Mouse (Mus musculus): Measurements from ENCODE around the gene Prelid3b. TPM values are rescaled to one million over a fixed set of nuclear protein-coding genes. Genes with fewer than 3 reads are reported as not detected.
A peak's percentile ranks its signal among the peaks of the same experiment; 100 is the strongest.

Prelid3b gene
- polyA plus RNA-seq, 1 experiment from 2014 or later: 110 TPM

DNA sequence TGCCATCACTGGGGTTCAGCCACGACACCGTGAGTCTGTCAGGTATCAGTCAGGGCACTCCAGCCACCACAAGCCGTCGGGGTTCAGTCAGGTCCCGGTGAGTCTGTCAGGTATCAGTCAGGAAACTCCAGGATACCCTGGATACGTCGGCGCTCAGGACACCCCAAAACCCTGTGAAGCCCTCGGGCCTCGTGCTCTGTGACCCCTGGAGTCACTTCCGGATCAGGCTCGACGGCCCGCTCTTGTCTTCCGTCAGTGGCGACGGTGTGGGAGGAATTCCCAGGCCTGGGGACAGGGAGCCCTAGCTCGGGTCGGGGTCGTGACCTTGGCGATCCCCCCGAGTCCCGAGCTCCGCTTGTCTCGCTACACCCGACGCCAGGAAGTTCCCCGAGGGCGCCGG lies 474 bp downstream of the Prelid3b start:
- Histone ChIP-seq H3K4me2 (ENCODE audit: low read length) (peak overlapping the region; percentile 76), H3K27me3 (ENCODE audit: control insufficient read depth, insufficient read depth, low read length) (no peaks in the 10 kb centered on the region), H3K4me1 (ENCODE audit: control insufficient read depth, insufficient read depth, low read length) (peaks cover 11% of the 10 kb centered on the region; the same call in 1 of the 2 replicates), H3K9me3 (ENCODE audit: control insufficient read depth, low read length) (no peaks in the 10 kb centered on the region), H3K36me3 (ENCODE audit: control insufficient read depth, insufficient read depth, low read length) (peaks cover 8% of the 10 kb centered on the region; the same call in 1 of the 2 replicates), H3K9ac (replicated peaks; ENCODE audit: low read length) (peak overlapping the region; percentile 76), H3K27ac (replicated peaks; ENCODE audit: low read depth, low read length) (0 out of 2 replicates have a peak overlapping the region, but pooled peaks have one; percentile 13), H3K4me3 (replicated peaks; ENCODE audit: low read depth, low read length) (peak overlapping the region; percentile 82)
- 7% methylated on average over 30 of the region's 30 CpGs for WGBS
- no peak for DNase-seq
- ATAC-seq (ENCODE audit: low FRiP score, low TSS enrichment): peak; percentile 49

DNA sequence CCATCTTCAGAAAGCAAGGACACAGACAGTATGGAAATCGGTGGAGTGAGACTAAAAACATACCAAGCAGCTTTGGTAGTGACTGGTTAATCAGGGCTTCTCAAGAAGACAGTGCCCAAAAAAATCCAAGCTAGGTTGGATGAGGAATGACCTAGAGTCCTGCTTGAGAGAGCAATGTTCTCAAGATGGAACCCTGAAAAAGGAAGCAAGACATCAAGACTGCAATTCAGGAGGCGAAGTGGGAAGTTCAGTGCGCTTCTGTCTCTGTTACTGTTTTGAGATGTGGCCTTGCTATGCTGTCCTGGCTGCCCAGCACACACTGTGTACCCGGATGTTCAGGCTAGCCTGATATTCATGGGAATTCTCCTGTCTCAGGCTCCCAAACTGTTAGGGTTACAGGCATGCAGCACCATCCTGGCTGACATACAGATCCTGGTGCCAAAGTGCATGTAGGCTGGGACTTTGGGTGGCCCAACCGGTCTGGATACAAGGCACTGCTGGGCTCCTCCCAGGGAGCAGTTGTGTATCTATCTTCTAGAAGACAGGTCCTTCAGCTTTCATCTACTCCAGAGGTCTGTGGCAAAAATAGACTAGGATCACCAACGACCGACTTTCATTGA lies 2.0 kb downstream of the Prelid3b start:
- Histone ChIP-seq H3K27me3 (ENCODE audit: control insufficient read depth, insufficient read depth, low read length) (no peaks in the 10 kb centered on the region), H3K4me2 (ENCODE audit: low read length) (no peak overlapping the region), H3K4me1 (ENCODE audit: control insufficient read depth, insufficient read depth, low read length) (peaks cover 11% of the 10 kb centered on the region; the same call in 1 of the 2 replicates), H3K9ac (replicated peaks; ENCODE audit: low read length) (no peak overlapping the region), H3K27ac (replicated peaks; ENCODE audit: low read depth, low read length) (no peak overlapping the region), H3K4me3 (replicated peaks; ENCODE audit: low read depth, low read length) (no peak overlapping the region), H3K9me3 (ENCODE audit: control insufficient read depth, low read length) (no peaks in the 10 kb centered on the region), H3K36me3 (ENCODE audit: control insufficient read depth, insufficient read depth, low read length) (peaks cover 16% of the 10 kb centered on the region)
- WGBS: 96% methylated on average over 7 of the region's 7 CpGs
- ATAC-seq (ENCODE audit: low FRiP score, low TSS enrichment): no peak
- DNase-seq: no peak

DNA sequence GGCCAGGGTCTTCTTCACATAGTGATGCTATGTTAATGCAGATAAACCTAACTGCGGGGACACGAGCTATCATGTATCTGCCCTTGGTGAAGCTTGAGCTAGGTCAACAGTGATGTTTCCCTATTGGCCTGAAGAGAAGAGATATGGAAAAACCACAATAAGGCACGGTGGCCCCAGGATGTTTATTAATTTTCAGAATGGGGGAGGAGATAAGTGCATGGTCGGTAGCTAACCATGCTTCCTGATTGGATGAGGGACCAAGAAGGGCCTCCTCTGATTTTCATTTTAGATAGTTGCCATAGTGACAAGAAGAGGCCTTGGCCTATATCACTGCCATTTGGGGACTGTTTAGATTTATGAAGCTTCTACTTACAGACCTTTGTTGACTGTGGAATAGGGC lies 2.5 kb downstream of the Prelid3b start:
- no peaks in the 10 kb centered on the region for H3K27me3 ChIP-seq (ENCODE audit: control insufficient read depth, insufficient read depth, low read length)
- peaks cover 11% of the 10 kb centered on the region; the same call in 1 of the 2 replicates for H3K4me1 ChIP-seq (ENCODE audit: control insufficient read depth, insufficient read depth, low read length)
- no peak overlapping the region for H3K9ac ChIP-seq (replicated peaks; ENCODE audit: low read length)
- H3K4me3 ChIP-seq (replicated peaks; ENCODE audit: low read depth, low read length): no peak overlapping the region
- 84% methylated on average over 4 of the region's 4 CpGs for WGBS
- H3K4me2 ChIP-seq (ENCODE audit: low read length): no peak overlapping the region
- H3K9me3 ChIP-seq (ENCODE audit: control insufficient read depth, low read length): no peaks in the 10 kb centered on the region
- no peak for ATAC-seq (ENCODE audit: low FRiP score, low TSS enrichment)
- DNase-seq: no peak
- no peak overlapping the region for H3K27ac ChIP-seq (replicated peaks; ENCODE audit: low read depth, low read length)
- peaks cover 22% of the 10 kb centered on the region for H3K36me3 ChIP-seq (ENCODE audit: control insufficient read depth, insufficient read depth, low read length)

DNA sequence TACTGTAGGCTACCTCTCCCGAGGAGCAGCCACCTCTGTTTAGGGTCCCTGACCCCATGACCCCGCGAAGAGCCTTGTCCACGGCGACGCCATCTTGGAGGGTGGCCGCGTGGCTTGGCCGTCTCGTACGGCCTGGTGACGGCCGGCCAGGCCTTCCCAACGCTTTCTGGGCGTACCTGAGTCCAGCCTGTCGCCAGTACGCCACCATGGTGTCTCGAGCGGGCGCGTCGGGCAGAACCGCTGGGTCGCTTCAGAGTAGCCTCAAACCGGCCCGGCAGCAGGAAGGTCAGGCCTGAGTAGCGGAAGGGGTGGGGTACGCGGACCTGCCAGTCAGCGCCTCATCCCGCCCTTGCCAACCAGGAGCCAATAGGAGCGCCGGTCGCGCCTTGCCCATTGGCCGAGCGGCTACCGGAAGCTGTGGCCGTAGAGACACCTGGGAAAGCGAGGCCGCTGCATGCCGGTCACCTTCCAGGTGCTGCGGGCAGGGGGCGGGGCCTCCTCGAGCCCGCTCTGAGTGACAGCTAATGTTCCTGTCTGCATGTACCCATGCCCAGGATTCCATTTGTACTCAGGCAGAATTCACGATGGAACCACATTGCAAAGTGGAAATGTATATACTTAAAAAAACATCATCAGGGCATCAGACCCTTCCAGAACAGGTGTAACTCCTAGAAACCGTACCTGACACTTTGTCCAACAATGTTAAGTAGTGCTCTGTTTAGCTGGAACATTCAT lies 8.9 kb downstream of the Prelid3b start, which contains the start of gene Atp5e:
Gene Atp5e (minus strand): TSS at position 317 of the 735 bp plus-strand sequence.
- no peaks in the 10 kb centered on the region for H3K27me3 ChIP-seq (ENCODE audit: control insufficient read depth, insufficient read depth, low read length)
- peaks cover 50% of the 10 kb centered on the region for H3K36me3 ChIP-seq (ENCODE audit: control insufficient read depth, insufficient read depth, low read length)
- peak within 1 kb of the TSS; percentile 82 for H3K4me3 ChIP-seq (replicated peaks; ENCODE audit: low read depth, low read length)
- peaks cover 8% of the 10 kb centered on the region for H3K4me1 ChIP-seq (ENCODE audit: control insufficient read depth, insufficient read depth, low read length)
- ATAC-seq (ENCODE audit: low FRiP score, low TSS enrichment) (peak; percentile 100), DNase-seq (peak; percentile 95)
- peak within 1 kb of the TSS; percentile 76 for H3K27ac ChIP-seq (replicated peaks; ENCODE audit: low read depth, low read length)
- H3K9ac ChIP-seq (replicated peaks; ENCODE audit: low read length): peak within 1 kb of the TSS; percentile 82
- H3K9me3 ChIP-seq (ENCODE audit: control insufficient read depth, low read length): no peaks in the 10 kb centered on the region
- peak within 1 kb of the TSS; percentile 86 for H3K4me2 ChIP-seq (ENCODE audit: low read length)
- 2% methylated on average over 48 of the region's 48 CpGs for WGBS

DNA sequence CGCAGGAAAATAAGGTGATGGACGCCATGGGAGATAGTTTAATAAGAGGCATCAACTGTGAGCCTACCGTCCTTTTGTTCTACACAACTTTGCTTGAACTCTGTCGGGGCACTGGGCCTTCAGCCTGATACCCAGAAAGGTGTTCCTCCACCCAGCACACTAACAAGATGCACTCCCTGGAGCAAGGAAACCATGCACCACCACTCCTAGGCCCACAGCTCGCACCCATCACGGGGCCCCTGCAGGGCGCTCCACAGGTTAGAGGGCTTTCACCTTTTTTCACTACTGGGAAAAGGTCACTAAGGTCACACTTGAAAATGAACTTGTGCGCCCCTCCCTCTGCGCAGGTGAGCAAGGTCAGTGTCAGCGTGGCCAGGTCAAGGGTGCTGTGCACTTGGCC lies 9.5 kb downstream of the Prelid3b start:
- Histone ChIP-seq H3K9me3 (ENCODE audit: control insufficient read depth, low read length) (no peaks in the 10 kb centered on the region), H3K27me3 (ENCODE audit: control insufficient read depth, insufficient read depth, low read length) (no peaks in the 10 kb centered on the region), H3K27ac (replicated peaks; ENCODE audit: low read depth, low read length) (peak overlapping the region; percentile 76; the same call in 1 of the 2 replicates), H3K36me3 (ENCODE audit: control insufficient read depth, insufficient read depth, low read length) (peaks cover 46% of the 10 kb centered on the region), H3K9ac (replicated peaks; ENCODE audit: low read length) (peak overlapping the region; percentile 82), H3K4me2 (ENCODE audit: low read length) (peak overlapping the region; percentile 86), H3K4me1 (ENCODE audit: control insufficient read depth, insufficient read depth, low read length) (peaks cover 8% of the 10 kb centered on the region), H3K4me3 (replicated peaks; ENCODE audit: low read depth, low read length) (peak overlapping the region; percentile 82)
- ATAC-seq (ENCODE audit: low FRiP score, low TSS enrichment) (peak; percentile 16), DNase-seq (no peak)
- WGBS: 42% methylated on average over 10 of the region's 10 CpGs

DNA sequence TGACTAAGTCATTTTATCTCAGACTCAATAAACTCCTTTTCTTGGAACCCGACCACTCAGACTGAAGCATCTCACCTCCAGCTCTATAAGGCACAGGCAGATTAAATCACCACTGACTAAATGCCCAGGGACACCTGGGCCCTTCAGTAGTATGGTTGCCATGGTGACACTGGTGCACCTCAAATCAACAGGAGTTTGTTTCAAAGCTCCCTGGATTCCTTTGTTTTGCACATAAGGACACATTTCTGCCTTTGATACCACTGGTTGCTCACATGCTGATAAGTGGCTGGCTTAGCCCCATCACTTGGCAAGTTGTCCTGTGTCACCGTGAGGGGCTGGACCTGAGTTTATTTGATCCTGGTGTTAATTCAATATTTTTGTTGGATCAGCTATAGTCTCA lies 13.5 kb downstream of the Prelid3b start:
- Histone ChIP-seq H3K9ac (replicated peaks; ENCODE audit: low read length) (no peak overlapping the region), H3K4me2 (ENCODE audit: low read length) (no peak overlapping the region), H3K9me3 (ENCODE audit: control insufficient read depth, low read length) (no peaks in the 10 kb centered on the region), H3K27me3 (ENCODE audit: control insufficient read depth, insufficient read depth, low read length) (no peaks in the 10 kb centered on the region), H3K36me3 (ENCODE audit: control insufficient read depth, insufficient read depth, low read length) (peaks cover 26% of the 10 kb centered on the region), H3K4me3 (replicated peaks; ENCODE audit: low read depth, low read length) (no peak overlapping the region), H3K4me1 (ENCODE audit: control insufficient read depth, insufficient read depth, low read length) (peaks cover 8% of the 10 kb centered on the region), H3K27ac (replicated peaks; ENCODE audit: low read depth, low read length) (no peak overlapping the region)
- no peak for ATAC-seq (ENCODE audit: low FRiP score, low TSS enrichment)
- 70% methylated on average over 2 of the region's 2 CpGs for WGBS
- no peak for DNase-seq

DNA sequence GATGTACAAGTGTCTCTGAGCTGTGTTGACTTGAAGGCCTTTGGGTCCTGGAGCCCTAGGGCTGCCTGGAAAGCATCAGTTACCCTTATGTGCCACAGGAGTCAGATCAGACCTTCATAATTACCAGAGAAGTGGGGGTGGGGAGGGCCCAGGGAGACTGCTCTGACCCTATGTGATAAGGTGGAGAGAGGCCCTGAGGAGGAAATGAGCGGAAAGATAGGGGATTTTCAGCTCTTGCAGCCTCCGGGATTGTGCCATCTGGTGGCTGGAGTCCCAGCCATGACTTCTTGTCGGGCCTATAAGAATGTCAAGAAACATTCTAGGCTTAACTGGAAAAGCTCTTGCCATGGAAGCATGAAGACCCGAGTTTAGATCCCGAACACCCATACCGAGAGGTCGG lies 19.2 kb downstream of the Prelid3b start:
- no peaks in the 10 kb centered on the region for H3K36me3 ChIP-seq (ENCODE audit: control insufficient read depth, insufficient read depth, low read length)
- H3K27ac ChIP-seq (replicated peaks; ENCODE audit: low read depth, low read length): no peak overlapping the region
- H3K4me1 ChIP-seq (ENCODE audit: control insufficient read depth, insufficient read depth, low read length): no peaks in the 10 kb centered on the region
- H3K27me3 ChIP-seq (ENCODE audit: control insufficient read depth, insufficient read depth, low read length): no peaks in the 10 kb centered on the region
- ATAC-seq (ENCODE audit: low FRiP score, low TSS enrichment) (no peak), DNase-seq (peak; percentile 16)
- H3K4me3 ChIP-seq (replicated peaks; ENCODE audit: low read depth, low read length): no peak overlapping the region
- H3K4me2 ChIP-seq (ENCODE audit: low read length): no peak overlapping the region
- no peak overlapping the region for H3K9ac ChIP-seq (replicated peaks; ENCODE audit: low read length)
- H3K9me3 ChIP-seq (ENCODE audit: control insufficient read depth, low read length): no peaks in the 10 kb centered on the region
- 73% methylated on average over 7 of the region's 7 CpGs for WGBS

DNA sequence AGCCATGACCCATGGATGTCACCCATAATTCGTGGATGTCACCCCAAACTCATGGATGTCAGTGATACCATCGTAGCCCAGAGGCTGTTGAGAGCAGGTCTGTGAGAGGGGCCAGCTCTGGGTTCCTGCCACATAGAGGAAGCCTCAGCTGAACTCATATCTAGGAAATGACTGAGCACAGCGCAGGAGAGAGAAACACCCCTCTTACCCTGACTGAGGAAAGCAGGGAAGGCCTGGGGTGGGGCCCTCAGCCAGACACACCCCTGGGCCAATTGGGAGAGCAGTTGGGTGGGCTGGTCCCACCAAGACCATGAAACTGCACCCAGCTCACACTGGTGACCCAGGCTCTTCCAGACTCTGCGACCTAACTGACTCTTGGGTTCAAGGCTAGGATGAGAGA lies 22.5 kb downstream of the Prelid3b start, which contains the start of gene Tubb1:
Gene Tubb1 (plus strand): TSS at position 343 of the 400 bp plus-strand sequence.
- ATAC-seq (ENCODE audit: low FRiP score, low TSS enrichment) (no peak), DNase-seq (no peak)
- Histone ChIP-seq H3K9ac (replicated peaks; ENCODE audit: low read length) (no peak within 1 kb of the TSS), H3K4me1 (ENCODE audit: control insufficient read depth, insufficient read depth, low read length) (no peaks in the 10 kb centered on the region), H3K27ac (replicated peaks; ENCODE audit: low read depth, low read length) (no peak within 1 kb of the TSS), H3K27me3 (ENCODE audit: control insufficient read depth, insufficient read depth, low read length) (no peaks in the 10 kb centered on the region), H3K36me3 (ENCODE audit: control insufficient read depth, insufficient read depth, low read length) (no peaks in the 10 kb centered on the region), H3K9me3 (ENCODE audit: control insufficient read depth, low read length) (no peaks in the 10 kb centered on the region), H3K4me2 (ENCODE audit: low read length) (no peak within 1 kb of the TSS), H3K4me3 (replicated peaks; ENCODE audit: low read depth, low read length) (no peak within 1 kb of the TSS)
- 81% methylated on average over 4 of the region's 4 CpGs for WGBS

All from midbrain, embryonic 14.5 days (tissue).